Mouse (Mus musculus) thymus, postnatal 36 days (tissue): ENCODE measurements around the gene Fam172a.

Experiments
- DNase-seq, 2 experiments: peaks; one replicate each; pipeline ENCODE4 v3.0.0; 2022; ENCODE audit warnings: mixed read lengths in 2 of 2

Fam172a gene

GRCm38 (mm10) chr13:78201871-78202565 is 500.2 kb downstream of the Fam172a start:
- DNase-seq: no peak

GRCm38 (mm10) chr13:78202574-78203347 is 500.9 kb downstream of the Fam172a start:
- DNase-seq: no peak

DNA sequence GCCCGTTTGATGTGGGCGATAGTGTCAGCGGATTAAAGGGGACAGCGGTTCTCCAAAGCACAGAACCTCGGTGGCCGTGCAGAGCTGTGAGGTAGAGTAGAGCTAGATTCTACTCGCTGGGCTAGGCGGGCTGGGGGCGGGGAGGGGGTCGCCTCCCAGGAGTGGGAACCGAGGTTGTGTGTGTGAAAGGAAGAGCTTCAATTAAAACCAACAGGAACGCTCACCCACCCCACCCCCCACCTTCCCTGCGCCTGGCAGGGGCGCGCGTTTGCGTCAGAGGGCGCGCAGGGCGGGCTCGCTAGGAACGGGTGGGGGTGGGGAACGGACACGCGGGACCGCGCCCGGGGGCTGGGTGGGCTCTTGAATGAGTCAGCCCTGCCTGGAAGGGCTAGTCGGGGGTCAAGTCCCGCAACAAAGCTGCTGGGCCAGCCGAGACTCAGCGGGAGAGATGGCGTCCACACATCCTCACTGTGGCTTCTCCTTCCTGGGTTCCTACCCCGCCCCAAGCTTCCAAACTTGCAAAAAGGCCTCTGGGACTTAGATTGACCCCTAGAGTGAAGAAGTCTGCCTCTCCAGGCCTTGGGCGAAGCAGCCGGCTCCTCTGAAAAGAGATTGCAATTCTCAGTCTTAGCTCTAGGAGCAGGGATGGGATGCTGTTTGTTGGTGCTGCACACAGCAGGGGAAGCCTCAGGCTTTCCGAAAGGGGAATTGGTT is 501.7 kb downstream of the Fam172a start:
- DNase-seq: no peak

DNA sequence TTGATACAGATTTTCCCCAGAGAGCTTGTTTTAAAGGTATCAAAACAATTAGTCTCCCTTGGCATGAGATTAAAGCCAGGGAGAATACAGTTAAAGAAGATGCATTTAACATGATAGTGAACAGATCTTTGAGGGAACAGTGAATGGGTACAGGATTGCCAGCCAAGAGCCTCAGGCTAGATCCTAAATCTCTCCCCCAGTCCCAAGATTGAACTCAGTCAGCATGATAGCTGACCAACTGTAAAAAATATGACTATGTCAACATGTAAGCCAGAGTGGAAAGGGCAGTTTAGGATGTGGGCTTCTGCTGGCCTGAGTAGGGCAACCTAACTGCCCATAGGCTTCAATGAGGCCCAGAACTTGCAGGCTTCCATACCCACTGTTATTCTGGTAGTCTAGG is 503.6 kb downstream of the Fam172a start:
- no peak for DNase-seq

- DNase-seq: no peak
Observed at GRCm38 (mm10) chr13:78206891-78207430, 505.1 kb downstream of the Fam172a start.

GRCm38 (mm10) chr13:78207796-78208645 is 506.2 kb downstream of the Fam172a start:
- DNase-seq: no peak

DNA sequence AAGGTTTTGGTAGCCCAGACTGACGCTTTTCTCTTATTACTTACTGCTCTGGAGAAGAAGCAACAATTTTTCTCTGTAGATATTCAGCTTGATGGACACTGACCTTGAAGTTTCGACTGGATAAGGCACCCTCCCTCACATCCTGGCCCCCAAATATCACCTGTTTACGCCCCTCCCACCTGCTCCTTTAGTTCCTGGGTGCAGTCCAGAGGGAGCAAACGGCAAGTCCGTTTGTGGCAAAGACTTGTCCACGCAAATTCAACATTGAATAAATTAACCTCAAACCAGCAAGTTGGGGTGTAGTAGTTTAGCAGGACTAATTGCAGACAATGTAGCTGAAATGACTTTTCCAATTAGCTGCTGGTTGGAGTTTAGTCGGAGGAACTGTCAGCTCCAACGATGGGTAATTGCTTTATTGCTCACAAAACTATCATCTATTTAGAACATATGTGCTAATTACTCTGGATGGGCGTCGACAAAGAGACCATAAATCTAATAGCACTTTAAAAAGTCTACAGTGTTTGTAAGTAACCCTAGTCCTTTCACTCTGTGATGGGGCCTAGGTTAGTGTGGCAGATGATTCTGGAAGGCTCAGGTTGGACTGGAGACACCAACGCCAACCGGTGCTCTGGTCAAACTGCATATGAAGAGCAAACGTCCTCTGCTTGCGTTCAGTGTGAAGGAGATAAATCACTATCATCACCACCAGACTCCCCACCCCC is 507.0 kb downstream of the Fam172a start:
- no peak for DNase-seq

DNA sequence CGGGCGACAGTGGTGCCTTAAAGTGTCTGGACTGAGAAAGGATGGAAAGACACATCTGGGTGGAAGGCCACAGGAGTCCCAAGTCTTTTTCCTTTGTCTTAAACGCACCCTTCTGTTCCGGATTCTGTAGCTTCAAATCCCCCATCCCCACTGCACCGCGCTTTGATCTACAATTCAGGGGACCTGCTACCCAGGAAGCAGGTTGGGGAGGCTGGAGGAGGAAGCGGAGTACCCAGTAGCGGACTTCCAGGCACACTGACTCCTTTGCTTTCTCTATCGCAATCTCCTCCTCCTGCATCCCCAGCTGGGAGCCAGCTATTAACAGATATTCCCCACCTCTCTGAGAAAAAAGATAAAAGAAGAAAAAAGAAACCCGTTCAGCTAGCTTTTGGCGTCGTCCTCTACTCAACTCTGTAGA is 507.8 kb downstream of the Fam172a start:
- DNase-seq: no peak

GRCm38 (mm10) chr13:78210029-78210747 is 508.4 kb downstream of the Fam172a start:
- DNase-seq: no peak

GRCm38 (mm10) chr13:78210748-78211089 is 508.9 kb downstream of the Fam172a start:
- no peak for DNase-seq

GRCm38 (mm10) chr13:78211231-78212010 is 509.6 kb downstream of the Fam172a start:
- no peak for DNase-seq

GRCm38 (mm10) chr13:78212111-78212510 is 510.3 kb downstream of the Fam172a start:
- no peak for DNase-seq

DNA sequence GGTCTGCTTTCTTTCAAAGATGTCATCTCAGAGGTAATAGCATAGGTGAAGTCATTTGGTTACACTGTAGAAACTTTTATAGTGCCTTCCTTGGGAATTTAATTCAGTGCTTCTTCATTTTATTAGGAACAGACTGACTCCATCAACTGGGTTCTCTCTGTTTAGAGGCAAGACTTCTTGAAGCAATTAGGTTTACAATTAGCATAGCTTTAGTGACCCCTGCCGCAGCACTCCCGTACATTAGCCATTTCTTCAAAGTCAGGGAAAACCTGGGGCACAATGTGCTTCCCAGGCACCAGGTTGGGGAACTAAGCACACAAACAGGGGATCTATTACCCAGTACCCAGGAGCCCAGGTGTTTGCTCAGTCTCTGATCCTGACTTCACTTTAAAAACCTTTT is 511.3 kb downstream of the Fam172a start:
- DNase-seq: no peak

- no peak for DNase-seq
Observed at GRCm38 (mm10) chr13:78215223-78215622, 513.4 kb downstream of the Fam172a start.
